Mouse (Mus musculus): ENCODE measurements at regions not wholly inside any gene's neighbourhood (a gene's known extent, or its start where the extent isn't known, plus 50 kb on each side); places are given as distances from the start of the nearest gene placed in this dataset.

DNA sequence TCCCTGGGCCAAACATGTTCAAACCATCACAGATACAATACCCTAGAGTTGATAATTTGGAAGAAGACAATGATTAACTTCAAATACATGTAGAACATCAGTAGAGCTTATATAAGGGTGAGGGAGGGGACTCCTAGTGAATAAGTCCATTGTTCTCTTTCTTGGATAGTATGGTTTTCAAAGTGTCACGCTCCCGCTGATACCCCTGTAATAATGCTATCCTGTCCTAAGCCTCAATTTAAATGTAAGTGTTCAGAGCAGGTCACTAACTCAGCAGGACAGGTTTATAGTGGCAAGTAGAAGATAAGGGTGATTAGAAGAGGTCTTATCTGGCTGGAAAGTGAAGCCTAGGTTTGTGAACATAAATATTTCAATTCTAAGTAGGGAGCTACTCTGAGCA, 540.4 kb upstream of the Id4 start:
- Histone ChIP-seq H3K27ac (ENCODE audit: low read depth, low read length) (no peak overlapping the region), H3K4me3 (ENCODE audit: low read length) (no peak overlapping the region), H3K4me2 (ENCODE audit: low read length) (no peak overlapping the region), H3K27me3 (replicated peaks; ENCODE audit: control insufficient read depth, insufficient read depth, low read length) (no peaks in the 10 kb centered on the region), H3K4me1 (ENCODE audit: control insufficient read depth, insufficient read depth, low read depth, low read length) (no peaks in the 10 kb centered on the region), H3K9me3 (ENCODE audit: control insufficient read depth, low read length) (no peaks in the 10 kb centered on the region), H3K36me3 (ENCODE audit: control insufficient read depth, insufficient read depth, low read length) (no peaks in the 10 kb centered on the region), H3K9ac (ENCODE audit: low read depth, low read length) (no peak overlapping the region)
- ATAC-seq = no peak
- WGBS = 98% methylated on average over 2 of the region's 2 CpGs

DNA sequence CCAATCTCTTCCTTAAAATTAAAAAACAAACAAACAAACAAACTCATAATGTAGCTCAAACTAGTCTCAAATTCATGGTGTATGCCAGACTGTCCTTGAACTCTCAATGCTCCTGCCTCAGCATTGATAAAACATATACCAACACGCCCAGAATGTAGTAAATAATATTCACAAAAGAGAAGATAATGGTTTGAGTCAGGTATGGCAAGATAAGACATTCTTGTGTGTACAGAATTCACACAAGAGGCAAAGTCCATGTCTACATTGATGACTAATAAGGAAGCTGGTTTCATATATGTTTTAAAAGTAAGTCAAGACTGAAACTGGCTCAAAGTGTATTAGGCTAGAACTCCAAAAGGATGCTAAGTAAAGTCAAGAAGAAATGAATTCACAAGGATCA, 526.6 kb upstream of the Id4 start:
- Histone ChIP-seq H3K27me3 (replicated peaks; ENCODE audit: control insufficient read depth, insufficient read depth, low read length) (no peaks in the 10 kb centered on the region), H3K36me3 (ENCODE audit: control insufficient read depth, insufficient read depth, low read length) (no peaks in the 10 kb centered on the region), H3K4me2 (ENCODE audit: low read length) (no peak overlapping the region), H3K27ac (ENCODE audit: low read depth, low read length) (no peak overlapping the region), H3K9ac (ENCODE audit: low read depth, low read length) (no peak overlapping the region), H3K4me1 (ENCODE audit: control insufficient read depth, insufficient read depth, low read depth, low read length) (no peaks in the 10 kb centered on the region), H3K4me3 (ENCODE audit: low read length) (no peak overlapping the region), H3K9me3 (ENCODE audit: control insufficient read depth, low read length) (no peaks in the 10 kb centered on the region)
- 82% methylated on average over 1 of the region's 1 CpGs for WGBS
- no peak for ATAC-seq

DNA sequence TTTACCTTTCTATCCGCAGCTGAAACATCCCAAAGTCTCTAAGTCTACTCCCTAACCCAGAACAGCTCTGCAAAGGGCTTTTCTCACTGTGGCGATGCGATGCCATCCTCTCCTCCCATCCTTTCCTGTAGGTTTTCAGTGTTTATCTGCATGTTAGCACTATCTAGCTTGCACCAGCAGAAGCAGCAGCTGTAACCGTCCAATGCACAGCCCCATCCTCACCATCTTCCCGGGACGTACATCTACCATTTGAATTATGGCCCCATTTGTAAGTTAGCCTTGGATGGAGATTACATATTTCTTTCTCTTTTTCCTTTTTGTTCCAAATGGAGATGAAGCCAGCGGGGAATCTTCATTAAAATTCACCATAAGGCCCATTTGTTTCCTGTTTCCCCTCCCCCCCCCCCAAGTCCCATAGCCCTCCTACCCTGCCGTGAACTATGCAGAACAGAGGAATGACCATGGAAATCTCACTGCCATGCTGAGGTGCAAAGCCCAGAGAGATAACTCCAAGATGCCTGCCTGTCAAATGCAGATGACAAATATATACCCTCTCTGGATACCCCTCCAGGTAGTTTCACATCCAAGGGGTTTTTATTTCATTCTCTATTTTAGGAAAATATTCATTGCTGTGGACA, 525.5 kb upstream of the Id4 start:
- H3K4me1 ChIP-seq (ENCODE audit: control insufficient read depth, insufficient read depth, low read depth, low read length) = no peaks in the 10 kb centered on the region
- H3K4me2 ChIP-seq (ENCODE audit: low read length) = no peak overlapping the region
- WGBS = 46% methylated on average over 8 of the region's 8 CpGs
- H3K27me3 ChIP-seq (replicated peaks; ENCODE audit: control insufficient read depth, insufficient read depth, low read length) = no peaks in the 10 kb centered on the region
- no peaks in the 10 kb centered on the region for H3K9me3 ChIP-seq (ENCODE audit: control insufficient read depth, low read length)
- H3K36me3 ChIP-seq (ENCODE audit: control insufficient read depth, insufficient read depth, low read length) = no peaks in the 10 kb centered on the region
- ATAC-seq = no peak
- no peak overlapping the region for H3K4me3 ChIP-seq (ENCODE audit: low read length)
- H3K27ac ChIP-seq (ENCODE audit: low read depth, low read length) = no peak overlapping the region
- no peak overlapping the region for H3K9ac ChIP-seq (ENCODE audit: low read depth, low read length)

GRCm38 (mm10) chr13:47748906-47749305, 512.1 kb upstream of the Id4 start:
- Histone ChIP-seq H3K36me3 (ENCODE audit: control insufficient read depth, insufficient read depth, low read length) (no peaks in the 10 kb centered on the region), H3K27ac (ENCODE audit: low read depth, low read length) (no peak overlapping the region), H3K27me3 (replicated peaks; ENCODE audit: control insufficient read depth, insufficient read depth, low read length) (no peaks in the 10 kb centered on the region), H3K4me3 (ENCODE audit: low read length) (no peak overlapping the region), H3K4me2 (ENCODE audit: low read length) (no peak overlapping the region), H3K4me1 (ENCODE audit: control insufficient read depth, insufficient read depth, low read depth, low read length) (no peaks in the 10 kb centered on the region), H3K9ac (ENCODE audit: low read depth, low read length) (no peak overlapping the region), H3K9me3 (ENCODE audit: control insufficient read depth, low read length) (no peaks in the 10 kb centered on the region)
- ATAC-seq = no peak

DNA sequence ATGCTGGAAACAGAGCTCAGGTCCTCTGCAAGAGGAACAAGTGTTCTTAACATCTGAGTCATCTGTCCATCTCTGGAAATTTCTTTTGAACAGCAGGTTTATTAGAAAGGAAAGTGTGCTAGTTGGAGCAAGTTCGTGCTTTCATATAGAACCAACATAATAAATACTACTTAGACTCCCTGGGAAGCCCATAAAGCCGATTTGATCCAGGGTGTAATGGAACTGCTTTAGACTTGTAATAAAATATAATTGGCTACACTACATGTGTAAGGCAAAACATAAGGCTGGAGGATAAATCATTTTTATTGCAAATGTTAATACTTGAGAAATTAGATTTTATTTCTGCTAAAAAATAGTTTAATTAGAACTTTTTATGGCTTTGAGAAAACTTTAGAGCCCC, 510.0 kb upstream of the Id4 start:
- Histone ChIP-seq H3K9me3 (ENCODE audit: control insufficient read depth, low read length) (no peaks in the 10 kb centered on the region), H3K4me2 (ENCODE audit: low read length) (no peak overlapping the region), H3K36me3 (ENCODE audit: control insufficient read depth, insufficient read depth, low read length) (no peaks in the 10 kb centered on the region), H3K9ac (ENCODE audit: low read depth, low read length) (no peak overlapping the region), H3K4me1 (ENCODE audit: control insufficient read depth, insufficient read depth, low read depth, low read length) (no peaks in the 10 kb centered on the region), H3K27me3 (replicated peaks; ENCODE audit: control insufficient read depth, insufficient read depth, low read length) (no peaks in the 10 kb centered on the region), H3K4me3 (ENCODE audit: low read length) (no peak overlapping the region), H3K27ac (ENCODE audit: low read depth, low read length) (no peak overlapping the region)
- ATAC-seq = no peak
- 61% methylated on average over 2 of the region's 2 CpGs for WGBS

GRCm38 (mm10) chr13:47764802-47765597, 496.0 kb upstream of the Id4 start:
- H3K27ac ChIP-seq (ENCODE audit: low read depth, low read length) = no peak overlapping the region

DNA sequence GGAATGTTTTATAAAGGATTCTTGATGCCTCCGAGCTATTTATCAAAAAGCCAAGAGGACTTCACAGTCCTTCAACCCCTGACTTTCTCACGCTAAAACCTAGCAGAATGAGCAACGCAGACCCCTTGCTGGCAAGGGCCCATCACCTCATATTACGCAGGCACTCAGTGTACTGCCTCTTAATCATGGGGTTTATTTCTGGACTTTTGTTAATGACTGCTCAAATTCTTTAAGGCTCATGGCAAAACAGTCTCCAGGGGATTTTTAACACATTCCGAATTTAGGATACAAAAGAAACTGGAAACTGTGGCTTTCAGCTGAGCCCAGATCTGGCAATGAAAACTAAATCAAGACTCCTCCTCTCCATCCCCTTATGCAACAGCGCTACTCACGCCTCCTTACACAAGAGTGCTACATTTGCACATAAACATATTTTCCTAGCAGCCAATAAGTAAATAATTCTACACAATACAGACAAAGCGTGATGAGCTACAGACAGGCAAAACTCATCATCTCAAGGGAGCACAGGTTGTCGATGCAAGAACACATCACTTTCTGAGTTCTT, 492.0 kb upstream of the Id4 start:
- no peak overlapping the region for H3K4me3 ChIP-seq (ENCODE audit: low read length)
- ATAC-seq = no peak
- no peak overlapping the region for H3K27ac ChIP-seq (ENCODE audit: low read depth, low read length)
- H3K9me3 ChIP-seq (ENCODE audit: control insufficient read depth, low read length) = no peaks in the 10 kb centered on the region
- H3K9ac ChIP-seq (ENCODE audit: low read depth, low read length) = no peak overlapping the region
- WGBS = 71% methylated on average over 9 of the region's 9 CpGs
- no peaks in the 10 kb centered on the region for H3K4me1 ChIP-seq (ENCODE audit: control insufficient read depth, insufficient read depth, low read depth, low read length)
- H3K27me3 ChIP-seq (replicated peaks; ENCODE audit: control insufficient read depth, insufficient read depth, low read length) = no peaks in the 10 kb centered on the region
- no peaks in the 10 kb centered on the region for H3K36me3 ChIP-seq (ENCODE audit: control insufficient read depth, insufficient read depth, low read length)
- no peak overlapping the region for H3K4me2 ChIP-seq (ENCODE audit: low read length)

More at GRCm38 (mm10) chr13:47764802-47765597, 496.0 kb upstream of the Id4 start:
- Histone ChIP-seq H3K9me3 (ENCODE audit: control insufficient read depth, low read length) (0 out of 2 replicates have a peak, but pooled peaks cover 1% of the 10 kb centered on the region), H3K4me3 (ENCODE audit: low read length) (no peak overlapping the region), H3K36me3 (ENCODE audit: control insufficient read depth, insufficient read depth, low read length) (no peaks in the 10 kb centered on the region), H3K27me3 (replicated peaks; ENCODE audit: control insufficient read depth, insufficient read depth, low read length) (no peaks in the 10 kb centered on the region), H3K4me2 (ENCODE audit: low read length) (no peak overlapping the region), H3K9ac (ENCODE audit: low read depth, low read length) (no peak overlapping the region), H3K4me1 (ENCODE audit: control insufficient read depth, insufficient read depth, low read depth, low read length) (no peaks in the 10 kb centered on the region)
- no peak for ATAC-seq
- 55% methylated on average over 16 of the region's 16 CpGs for WGBS

GRCm38 (mm10) chr13:47777206-47778099, 483.6 kb upstream of the Id4 start:
- no peak for ATAC-seq
- no peak overlapping the region; the same call in 1 of the 2 replicates for H3K4me2 ChIP-seq (ENCODE audit: low read length)
- 54% methylated on average over 15 of the region's 15 CpGs for WGBS
- H3K27ac ChIP-seq (ENCODE audit: low read depth, low read length) = no peak overlapping the region
- H3K4me1 ChIP-seq (ENCODE audit: control insufficient read depth, insufficient read depth, low read depth, low read length) = peaks cover 3% of the 10 kb centered on the region
- H3K36me3 ChIP-seq (ENCODE audit: control insufficient read depth, insufficient read depth, low read length) = no peaks in the 10 kb centered on the region
- H3K9me3 ChIP-seq (ENCODE audit: control insufficient read depth, low read length) = no peaks in the 10 kb centered on the region
- H3K27me3 ChIP-seq (replicated peaks; ENCODE audit: control insufficient read depth, insufficient read depth, low read length) = no peaks in the 10 kb centered on the region
- H3K4me3 ChIP-seq (ENCODE audit: low read length) = no peak overlapping the region
- H3K9ac ChIP-seq (ENCODE audit: low read depth, low read length) = no peak overlapping the region

Data from hindbrain, embryonic 16.5 days (tissue).